Mouse (Mus musculus) midbrain, embryonic 14.5 days (tissue): ENCODE measurements around the gene Txndc15. TPM values are rescaled to one million over a fixed set of nuclear protein-coding genes. Genes with fewer than 3 reads are reported as not detected.
"Not testable (repeated sequence)": the region's sequence is repeated elsewhere in the genome, so short reads cannot be mapped to it uniquely, and the experiment has no call there.

Experiments
- ATAC-seq: fragments of 200-750 bp; cut with Nextera tagmentation; 2 replicates; pipeline ENCODE4 v1.8.0; 2017; ENCODE audit warnings: moderate number of reproducible peaks, moderate library complexity; ENCODE audit not compliant: low FRiP score, low TSS enrichment
- DNase-seq: peaks from one replicate; pipeline ENCODE4 v3.0.0-alpha.2; 2015
- H3K27ac ChIP-seq: fragments of 300-500 bp; sonication (generic); replicated peaks from 2 replicates; pipeline ENCODE4 v1.5.1; 2014; ENCODE audit warnings: mild to moderate bottlenecking, low read depth, low read length, moderate library complexity
- H3K27me3 ChIP-seq: fragments of 300-500 bp; sonication (generic); 2 replicates; pipeline ENCODE4 v1.6.1; 2014; ENCODE audit warnings: low read length, control low read depth, mixed read lengths; ENCODE audit not compliant: control insufficient read depth, insufficient read depth
- H3K36me3 ChIP-seq: fragments of 300-500 bp; sonication (generic); 2 replicates; pipeline ENCODE4 v1.6.1; 2014; ENCODE audit warnings: low read length, control low read depth; ENCODE audit not compliant: control insufficient read depth, insufficient read depth
- H3K4me1 ChIP-seq: fragments of 300-500 bp; sonication (generic); 2 replicates; pipeline ENCODE4 v1.6.1; 2014; ENCODE audit warnings: mild to moderate bottlenecking, antibody characterized with exemption, low read length, control low read depth; ENCODE audit not compliant: control insufficient read depth, insufficient read depth
- H3K4me2 ChIP-seq: fragments of 300-500 bp; sonication (generic); 2 replicates; pipeline ENCODE4 v1.6.1; 2014; ENCODE audit warnings: mild to moderate bottlenecking, low read length, moderate library complexity
- H3K4me3 ChIP-seq: fragments of 300-500 bp; sonication (generic); replicated peaks from 2 replicates; pipeline ENCODE4 v1.5.1; 2014; ENCODE audit warnings: low read depth, low read length
- H3K9ac ChIP-seq: fragments of 300-500 bp; sonication (generic); replicated peaks from 2 replicates; pipeline ENCODE4 v1.6.1; 2014; ENCODE audit warnings: mild to moderate bottlenecking, low read length, moderate library complexity
- H3K9me3 ChIP-seq: fragments of 300-500 bp; sonication (generic); 2 replicates; pipeline ENCODE4 v1.6.1; 2016; ENCODE audit warnings: low read length, control low read depth, mixed read lengths; ENCODE audit not compliant: control insufficient read depth
- WGBS: fragments of 180-500 bp; shearing (Covaris S2); extraction: QIAGEN DNeasy Blood & Tissue Kit; methylation state at CpG from one replicate; pipeline ENCODE4 v1.1.7; 2014; 5-methylcytosine and 5-hydroxymethylcytosine counted together
- polyA plus RNA-seq: library from polyadenylated mRNA; unstranded; fragments of >200 nt; fragmentation: Nextera tagmentation; extraction: Ambion mirVana; gene quantifications from 2 replicates; pipeline ENCODE4 v1.2.1, GENCODE M21; 2014

Txndc15 gene
- polyA plus RNA-seq, 1 experiment from 2014 or later = 134 TPM

GRCm38 (mm10) chr13:55692535-55693242, 21.8 kb upstream of the Txndc15 start, which contains the start of gene B230219D22Rik:
Gene B230219D22Rik (plus strand): TSS chr13:55693124.
- Histone ChIP-seq H3K9ac (peak within 1 kb of the TSS; percentile 99), H3K27me3 (no peaks in the 10 kb centered on the region), H3K4me2 (peak within 1 kb of the TSS; percentile 70), H3K4me3 (peak within 1 kb of the TSS; percentile 98), H3K9me3 (no peaks in the 10 kb centered on the region), H3K4me1 (peaks cover 16% of the 10 kb centered on the region), H3K27ac (peak within 1 kb of the TSS; percentile 96), H3K36me3 (no peaks in the 10 kb centered on the region)
- 3% methylated on average over 49 of the region's 51 CpGs for WGBS
- peak; percentile 97 for ATAC-seq
- peak; percentile 98 for DNase-seq

GRCm38 (mm10) chr13:55693243-55693721, 21.2 kb upstream of the Txndc15 start:
- H3K9me3 ChIP-seq = no peaks in the 10 kb centered on the region
- peak overlapping the region; percentile 96 for H3K27ac ChIP-seq
- H3K4me3 ChIP-seq = peak overlapping the region; percentile 98
- ATAC-seq (peak; percentile 67), DNase-seq (peak; percentile 71)
- H3K36me3 ChIP-seq = no peaks in the 10 kb centered on the region
- peak overlapping the region; percentile 70 for H3K4me2 ChIP-seq
- no peaks in the 10 kb centered on the region for H3K27me3 ChIP-seq
- peaks cover 16% of the 10 kb centered on the region for H3K4me1 ChIP-seq
- WGBS = under 1% methylated on average over 48 of the region's 70 CpGs
- peak overlapping the region; percentile 99 for H3K9ac ChIP-seq

- Histone ChIP-seq H3K4me1 (peaks cover 16% of the 10 kb centered on the region), H3K4me3 (peak overlapping the region; percentile 98), H3K36me3 (peaks cover 5% of the 10 kb centered on the region), H3K9me3 (no peaks in the 10 kb centered on the region), H3K27ac (no peak overlapping the region), H3K27me3 (no peaks in the 10 kb centered on the region), H3K4me2 (peak overlapping the region; percentile 70), H3K9ac (peak overlapping the region; percentile 99)
- WGBS = 22% methylated on average over 8 of the region's 8 CpGs
- ATAC-seq (no peak), DNase-seq (no peak)
Observed at GRCm38 (mm10) chr13:55694110-55694509, 20.3 kb upstream of the Txndc15 start.

- no CpG with 5 or more reads among the region's 3 CpGs for WGBS
- not testable (repeated sequence) for DNase-seq, H3K4me2 ChIP-seq, ATAC-seq, H3K9me3 ChIP-seq, H3K4me3 ChIP-seq, H3K27ac ChIP-seq, H3K9ac ChIP-seq, H3K27me3 ChIP-seq
- peaks cover 16% of the 10 kb centered on the region for H3K4me1 ChIP-seq
- H3K36me3 ChIP-seq = peaks cover 21% of the 10 kb centered on the region
Observed at GRCm38 (mm10) chr13:55695989-55696388, 18.5 kb upstream of the Txndc15 start.

GRCm38 (mm10) chr13:55704301-55704700, 10.1 kb upstream of the Txndc15 start:
- no peaks in the 10 kb centered on the region for H3K9me3 ChIP-seq
- H3K4me2 ChIP-seq = no peak overlapping the region
- H3K4me1 ChIP-seq = no peaks in the 10 kb centered on the region
- ATAC-seq (no peak), DNase-seq (no peak)
- H3K36me3 ChIP-seq = peaks cover 33% of the 10 kb centered on the region
- WGBS = 86% methylated on average over 4 of the region's 4 CpGs
- no peak overlapping the region for H3K4me3 ChIP-seq
- no peak overlapping the region for H3K27ac ChIP-seq
- no peaks in the 10 kb centered on the region for H3K27me3 ChIP-seq
- H3K9ac ChIP-seq = no peak overlapping the region

GRCm38 (mm10) chr13:55712846-55713245, 1.6 kb upstream of the Txndc15 start:
- Histone ChIP-seq H3K4me3 (no peak overlapping the region), H3K36me3 (peaks cover 4% of the 10 kb centered on the region; the same call in 1 of the 2 replicates), H3K9me3 (no peaks in the 10 kb centered on the region), H3K4me1 (peaks cover 16% of the 10 kb centered on the region; the same call in 1 of the 2 replicates), H3K9ac (no peak overlapping the region), H3K4me2 (no peak overlapping the region), H3K27me3 (no peaks in the 10 kb centered on the region), H3K27ac (no peak overlapping the region)
- DNase-seq (no peak), ATAC-seq (no peak)
- WGBS = 92% methylated on average over 3 of the region's 3 CpGs

GRCm38 (mm10) chr13:55715167-55715512, 690 bp downstream of the Txndc15 start:
- WGBS = 7% methylated on average over 5 of the region's 5 CpGs
- Histone ChIP-seq H3K27me3 (no peaks in the 10 kb centered on the region), H3K4me3 (peak overlapping the region; percentile 91), H3K27ac (peak overlapping the region; percentile 97), H3K4me2 (peak overlapping the region; percentile 74), H3K9ac (peak overlapping the region; percentile 92), H3K9me3 (no peaks in the 10 kb centered on the region), H3K36me3 (peaks cover 26% of the 10 kb centered on the region), H3K4me1 (peaks cover 16% of the 10 kb centered on the region; the same call in 1 of the 2 replicates)
- DNase-seq = no peak
- ATAC-seq = no peak

- Histone ChIP-seq H3K4me3 (peak overlapping the region; percentile 91; the same call in 1 of the 2 replicates), H3K4me1 (peaks cover 16% of the 10 kb centered on the region; the same call in 1 of the 2 replicates), H3K27me3 (no peaks in the 10 kb centered on the region), H3K9ac (no peak overlapping the region), H3K36me3 (peaks cover 30% of the 10 kb centered on the region), H3K4me2 (peak overlapping the region; percentile 74), H3K9me3 (no peaks in the 10 kb centered on the region), H3K27ac (no peak overlapping the region)
- WGBS = 86% methylated on average over 7 of the region's 7 CpGs
- ATAC-seq (no peak), DNase-seq (no peak)
Observed at GRCm38 (mm10) chr13:55715908-55716510, 1.6 kb downstream of the Txndc15 start.
